Mouse (Mus musculus) thymus, adult 2 months (tissue): ENCODE results near the gene Rpap3. TPM values are rescaled to one million over a fixed set of nuclear protein-coding genes. Genes with fewer than 3 reads are reported as not detected.
"Not testable (repeated sequence)": the region's sequence is repeated elsewhere in the genome, so short reads cannot be mapped to it uniquely, and the experiment has no call there.

Experiments
- DNase-seq: peaks from one replicate; pipeline ENCODE4 v3.0.0; 2021
- H3K27ac ChIP-seq: fragments of 200-500 bp; 2 replicates; pipeline ENCODE4 v1.5.1; 2012; ENCODE audit warnings: low read length, control low read depth; ENCODE audit not compliant: control insufficient read depth, insufficient read depth
- H3K27me3 ChIP-seq: fragments of 200-500 bp; 2 replicates; pipeline ENCODE4 v1.6.1; 2012; ENCODE audit warnings: mild to moderate bottlenecking, low read length, moderate library complexity, mixed read lengths; ENCODE audit not compliant: control insufficient read depth, insufficient read depth
- H3K36me3 ChIP-seq: fragments of 200-500 bp; 2 replicates; pipeline ENCODE4 v1.6.1; 2012; ENCODE audit warnings: mild to moderate bottlenecking, low read length, moderate library complexity; ENCODE audit not compliant: control insufficient read depth, insufficient read depth
- H3K4me1 ChIP-seq: fragments of 200-500 bp; replicated peaks from 2 replicates; pipeline ENCODE4 v1.6.1; 2012; ENCODE audit warnings: low read length; ENCODE audit not compliant: control insufficient read depth, insufficient read depth
- H3K4me3 ChIP-seq: fragments of 200-500 bp; 2 replicates; pipeline ENCODE4 v1.5.1; 2012; ENCODE audit warnings: mild to moderate bottlenecking, low read length, control low read depth, moderate library complexity; ENCODE audit not compliant: control insufficient read depth, insufficient read depth
- CTCF ChIP-seq: fragments of 200-500 bp; IDR thresholded peaks from 2 replicates; pipeline ENCODE4 v1.5.1; 2012; ENCODE audit warnings: mild to moderate bottlenecking, control low read depth, low read length, moderate library complexity, borderline replicate concordance; ENCODE audit not compliant: control insufficient read depth, poor library complexity, insufficient read depth; ENCODE audit errors: extremely low read depth
- POLR2A ChIP-seq: fragments of 200-500 bp; IDR thresholded peaks from 2 replicates; pipeline ENCODE4 v1.6.1; 2012; ENCODE audit warnings: mild to moderate bottlenecking, low read length, control low read depth, moderate library complexity; ENCODE audit not compliant: control insufficient read depth, poor library complexity, insufficient read depth; ENCODE audit errors: extremely low read depth
- WGBS: fragments of 180-500 bp; shearing (Covaris S2); methylation state at CpG from one replicate; pipeline ENCODE4 v1.1.7; 2018; 5-methylcytosine and 5-hydroxymethylcytosine counted together
- polyA plus RNA-seq: library from polyadenylated mRNA; depleted of rRNA; stranded (reverse); fragments of >200 nt; gene quantifications from 2 replicates; pipeline ENCODE4 v1.2.3, GENCODE M21; 2012

The Rpap3 gene
- polyA plus RNA-seq, 1 experiment, result 6.0 TPM

DNA sequence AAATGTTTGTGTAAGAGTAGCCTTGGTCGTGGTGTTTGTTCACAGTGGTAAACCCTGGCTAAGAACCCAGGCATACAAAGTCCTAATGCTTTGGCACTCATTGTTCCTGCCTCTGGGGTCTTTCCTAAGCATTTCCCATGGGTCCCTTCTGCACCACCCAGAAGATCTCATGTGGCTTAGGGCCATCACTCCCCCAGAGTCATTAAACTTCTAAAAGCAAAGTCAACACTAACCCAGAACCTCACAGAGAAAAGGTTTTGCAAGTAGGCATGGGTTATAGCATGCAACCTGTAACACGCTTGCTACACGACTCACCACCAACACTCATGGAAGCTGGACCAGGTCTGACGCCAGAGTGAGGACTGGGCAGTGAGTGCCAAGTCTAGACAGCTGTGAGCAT is 31.2 kb downstream of the Rpap3 start:
- over 99% methylated on average over 4 of the region's 4 CpGs for WGBS
- Histone ChIP-seq H3K4me1 (no peaks in the 10 kb centered on the region), H3K4me3 (no peak overlapping the region), H3K27me3 (no peaks in the 10 kb centered on the region), H3K36me3 (peaks cover 31% of the 10 kb centered on the region), H3K27ac (no peak overlapping the region)
- TF ChIP-seq POLR2A (no peak), CTCF (no peak)
- DNase-seq, result no peak

DNA sequence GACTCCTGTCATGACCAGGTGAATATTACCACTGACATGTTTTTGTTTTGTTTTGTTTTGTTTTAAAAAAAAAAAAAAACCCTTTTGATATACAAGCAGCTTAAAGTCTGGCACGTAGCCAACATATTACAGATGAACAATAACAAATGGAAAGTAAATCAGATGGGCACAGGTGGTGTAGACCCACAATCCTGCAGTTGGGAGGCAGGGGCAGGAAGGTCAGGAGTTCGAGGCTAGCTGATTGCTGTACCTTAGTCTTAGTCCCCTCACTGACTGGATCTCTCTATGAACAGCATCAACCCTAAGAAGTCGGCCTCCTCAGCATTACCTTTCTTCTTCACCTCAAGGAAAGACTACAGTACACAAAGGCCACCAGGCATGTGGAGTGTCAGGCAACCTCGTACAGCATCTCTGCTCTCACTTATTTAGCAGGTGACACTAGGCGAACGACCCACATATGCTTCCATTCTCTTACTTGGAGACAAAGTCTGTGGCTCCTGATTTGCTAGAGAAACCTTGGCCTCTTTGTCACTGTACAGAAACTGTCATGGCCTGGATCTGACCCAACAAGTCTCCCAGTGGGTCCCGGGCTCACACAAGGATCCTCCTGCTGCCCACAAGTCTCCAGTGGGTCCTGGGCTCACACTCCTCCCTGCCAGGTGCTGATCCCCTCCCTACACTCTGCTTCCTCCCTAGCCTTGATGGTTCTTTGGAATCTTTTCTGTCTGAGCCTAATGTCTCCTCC is 32.2 kb downstream of the Rpap3 start:
- TF ChIP-seq POLR2A (no peak), CTCF (no peak)
- WGBS, result 97% methylated on average over 7 of the region's 7 CpGs

GRCm38 (mm10) chr15:97672211-97672765 is 33.3 kb downstream of the Rpap3 start:
- TF ChIP-seq CTCF, result no peak
- TF ChIP-seq POLR2A, result no peak
- no peak overlapping the region for H3K4me3 ChIP-seq
- 95% methylated on average over 9 of the region's 9 CpGs for WGBS

More for the DNA sequence above, 32.2 kb downstream of the Rpap3 start:
- no peaks in the 10 kb centered on the region for H3K27me3 ChIP-seq
- no peak overlapping the region for H3K4me3 ChIP-seq
- peaks cover 29% of the 10 kb centered on the region for H3K36me3 ChIP-seq
- H3K27ac ChIP-seq, result no peak overlapping the region
- DNase-seq, result no peak
- no peaks in the 10 kb centered on the region for H3K4me1 ChIP-seq

DNA sequence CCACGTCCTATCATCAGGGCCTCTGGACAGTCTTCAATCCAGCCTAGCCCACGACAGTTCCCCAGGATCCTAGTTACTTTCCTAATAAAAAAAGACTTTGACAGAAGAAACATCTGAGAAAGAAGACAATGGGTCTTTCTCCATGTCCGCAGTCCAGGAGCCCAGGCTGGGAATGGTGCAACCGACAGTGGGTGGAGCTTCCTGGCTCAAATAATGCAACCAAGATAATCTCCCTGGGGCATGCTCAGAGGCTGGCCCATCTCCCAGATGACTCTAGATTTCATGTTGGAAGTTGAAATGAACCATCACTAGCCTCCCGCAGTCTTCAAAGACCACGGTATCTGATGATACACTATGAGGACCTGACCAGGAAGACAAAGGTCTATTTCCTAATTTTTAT is 35.1 kb downstream of the Rpap3 start:
- Histone ChIP-seq H3K4me3 (no peak overlapping the region), H3K4me1 (peaks cover 5% of the 10 kb centered on the region), H3K27me3 (no peaks in the 10 kb centered on the region), H3K36me3 (peaks cover 4% of the 10 kb centered on the region; the same call in 1 of the 2 replicates), H3K27ac (no peak overlapping the region)
- DNase-seq, result no peak
- TF ChIP-seq POLR2A (no peak), CTCF (no peak)
- 93% methylated on average over 6 of the region's 6 CpGs for WGBS

More at GRCm38 (mm10) chr15:97672211-97672765, 33.3 kb downstream of the Rpap3 start:
- H3K27ac ChIP-seq, result no peak overlapping the region
- no peaks in the 10 kb centered on the region for H3K27me3 ChIP-seq
- DNase-seq, result no peak
- H3K36me3 ChIP-seq, result peaks cover 17% of the 10 kb centered on the region
- H3K4me1 ChIP-seq, result no peaks in the 10 kb centered on the region

- 84% methylated on average over 17 of the region's 17 CpGs for WGBS
- not testable (repeated sequence) for H3K27me3 ChIP-seq, H3K27ac ChIP-seq, H3K36me3 ChIP-seq, H3K4me3 ChIP-seq, DNase-seq, H3K4me1 ChIP-seq
These were observed 37.3 kb downstream of the Rpap3 start for GRCm38 (mm10) chr15:97668158-97668877.

DNA sequence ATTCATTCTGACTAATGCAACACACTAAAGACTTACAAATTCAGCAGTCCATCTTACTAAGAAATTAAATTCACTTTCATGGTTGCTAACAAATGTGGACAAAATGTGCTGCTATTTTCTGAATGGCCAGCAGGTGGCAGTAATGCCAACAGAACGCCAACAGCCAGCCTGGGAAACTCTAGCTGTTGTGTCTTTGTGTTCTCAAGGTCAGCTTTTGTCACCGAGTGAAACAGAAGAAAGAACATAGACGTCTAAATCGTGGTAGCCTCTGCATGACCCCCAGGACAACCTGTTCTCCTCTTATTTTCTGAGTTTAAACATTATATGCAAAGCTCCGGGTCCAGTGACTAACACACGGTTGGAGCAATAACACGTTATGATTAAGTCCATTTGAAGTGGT is 38.2 kb downstream of the Rpap3 start:
- DNase-seq, result peak; percentile 56
- no peak overlapping the region for H3K27ac ChIP-seq
- H3K27me3 ChIP-seq, result no peaks in the 10 kb centered on the region
- H3K4me3 ChIP-seq, result no peak overlapping the region
- peaks cover 9% of the 10 kb centered on the region for H3K4me1 ChIP-seq
- TF ChIP-seq CTCF (no peak), POLR2A (no peak)
- no peaks in the 10 kb centered on the region for H3K36me3 ChIP-seq
- 13% methylated on average over 7 of the region's 7 CpGs for WGBS
